Mouse (Mus musculus) small intestine, adult 10 weeks (tissue): ENCODE data around the gene Pdcd4. TPM values are rescaled to one million over a fixed set of nuclear protein-coding genes. Genes with fewer than 3 reads are reported as not detected.

Experiments used
- polyA plus RNA-seq: library from polyadenylated mRNA; stranded (reverse); fragments of 350-450 nt; fragmentation: Illumina TruSeq; extraction: RNeasy Lipid Tissue Mini Kit (QIAGEN cat#74804); gene quantifications from one replicate; pipeline ENCODE4 v1.2.3, GENCODE M21; 2014; ENCODE audit warnings: low replicate concordance

Gene Pdcd4
- 157 TPM for polyA plus RNA-seq

GRCm38 (mm10) chr19:53892061-53892460 lies at the start of gene Pdcd4:
Pdcd4 (plus strand) TSS chr19:53892231.

GRCm38 (mm10) chr19:53943802-53944785 lies 52.1 kb downstream of the Pdcd4 start, which contains the start of the genes Shoc2 and Bbip1:
Shoc2 (plus strand) TSS chr19:53944306.
Bbip1 (minus strand) TSS chr19:53944627.

Other genes with a start within 250 kb of the Pdcd4 start
- gene Rbm20, start 214.9 kb upstream of the Pdcd4 start, polyA plus RNA-seq, result 0.71 TPM
- gene Shoc2, start 52.1 kb downstream of the Pdcd4 start, polyA plus RNA-seq, result 132 TPM
- 106 TPM for gene Bbip1, start 52.4 kb downstream of the Pdcd4 start, polyA plus RNA-seq
- gene Adra2a, start 151.9 kb downstream of the Pdcd4 start, polyA plus RNA-seq, result 1.3 TPM